Mouse (Mus musculus) CD4-positive, CD25-positive, alpha-beta regulatory T cell, adult 2 months (primary cell): ENCODE measurements around the gene Tmem110.

ENCODE experiments used
- DNase-seq: peaks from one replicate; pipeline ENCODE4 v3.0.0-alpha.2; 2012; ENCODE audit warnings: low read depth, low spot score

Gene Tmem110

DNA sequence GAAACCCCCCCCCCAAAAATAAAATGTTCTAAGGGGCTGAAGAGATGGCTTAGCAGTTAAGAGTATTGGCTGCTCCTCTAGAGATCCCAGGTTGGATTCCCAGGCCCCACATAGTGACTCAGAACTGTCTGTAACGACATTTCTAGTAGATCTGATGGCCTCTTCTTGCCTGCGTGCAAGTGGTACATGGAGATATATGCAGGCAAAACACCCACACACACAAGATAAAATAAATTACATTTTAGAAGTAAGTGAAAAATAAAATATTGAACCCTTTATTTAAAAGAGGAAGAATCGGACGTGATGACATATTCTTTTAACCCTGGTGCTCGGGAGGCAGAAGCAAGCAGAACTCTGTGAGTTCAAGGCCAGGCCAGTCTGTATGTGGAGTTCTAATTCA, 77.2 kb downstream of the Tmem110 start:
- no peak for DNase-seq

DNA sequence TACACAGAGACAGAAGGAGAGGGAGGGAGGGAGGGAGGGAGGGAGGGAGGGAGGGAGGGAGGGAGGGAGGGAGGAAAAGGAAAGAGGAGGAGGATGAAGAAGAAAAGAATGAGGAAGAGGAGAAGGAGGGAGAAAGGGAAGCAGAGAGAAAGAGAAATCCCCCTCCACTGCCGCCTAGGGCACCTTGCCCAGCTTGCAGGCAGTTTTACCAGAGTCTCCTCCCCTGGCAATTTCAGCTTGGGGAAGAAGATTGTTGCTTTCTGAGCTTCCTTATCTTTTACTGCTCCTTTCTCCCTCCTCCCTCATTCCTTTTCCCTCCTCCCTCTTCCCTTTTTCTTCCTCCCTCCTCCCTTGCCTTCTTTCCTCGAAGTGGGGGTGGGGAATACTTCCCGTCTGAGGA, 77.6 kb downstream of the Tmem110 start:
- no peak for DNase-seq

DNA sequence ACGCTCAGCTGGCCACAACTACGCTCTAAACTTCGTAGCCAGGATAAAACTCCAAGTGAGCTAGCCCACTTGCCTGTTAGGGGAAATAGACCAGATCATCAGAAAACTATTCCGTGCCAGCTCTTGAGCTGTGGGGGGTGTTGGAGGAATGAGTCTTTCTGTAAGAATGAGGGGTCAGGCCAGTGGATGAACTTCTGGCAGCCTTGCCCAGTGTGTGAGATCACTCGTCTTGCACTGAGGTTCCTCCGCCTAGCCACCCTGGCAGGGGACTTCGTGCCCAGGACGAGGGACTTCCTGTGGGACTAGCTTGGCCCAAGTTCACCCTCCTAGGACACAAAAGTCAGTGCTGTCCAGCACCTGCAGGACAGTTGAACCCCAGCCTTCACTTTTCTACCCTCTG, 78.9 kb downstream of the Tmem110 start:
- DNase-seq: no peak

DNA sequence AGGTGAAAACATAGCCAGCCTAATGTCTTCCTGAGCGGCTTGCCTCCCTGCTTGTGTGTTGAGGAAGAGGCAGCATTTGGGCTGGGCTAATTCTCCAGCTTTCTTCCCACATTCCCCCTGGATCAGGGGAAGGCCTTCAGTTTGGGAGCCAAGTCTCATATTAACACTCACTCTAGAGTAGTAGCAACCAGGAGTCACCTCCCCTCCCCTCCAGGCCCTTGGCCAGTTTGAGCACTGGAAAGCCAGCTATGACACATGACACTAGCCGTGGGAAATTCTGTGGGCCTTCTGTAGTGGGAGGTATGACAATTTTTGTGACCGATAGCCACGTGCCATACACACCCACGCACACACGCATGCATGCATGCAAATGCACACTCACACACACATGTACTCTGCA, 80.6 kb downstream of the Tmem110 start:
- DNase-seq: no peak

DNA sequence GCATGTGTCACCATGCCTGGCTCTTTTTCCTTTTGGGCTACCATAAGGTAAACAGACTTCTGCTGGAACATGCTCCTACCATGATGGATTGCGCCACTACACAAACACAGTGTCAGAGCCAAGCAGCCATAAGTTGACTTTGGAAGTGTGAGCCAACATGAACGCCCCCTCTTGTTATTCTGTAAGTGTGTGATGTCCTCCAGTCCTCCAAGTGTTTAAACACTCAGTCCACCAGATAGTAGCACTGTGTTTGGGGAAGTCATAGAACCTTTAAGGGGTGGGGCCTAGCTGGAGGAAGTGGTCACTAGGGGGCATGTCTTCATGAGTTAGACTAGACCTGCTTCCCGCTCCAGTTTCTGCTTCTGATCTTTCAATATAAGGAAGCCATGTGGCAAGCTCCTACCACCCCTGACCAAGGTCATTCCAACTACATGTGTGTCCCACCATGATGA, 82.5 kb downstream of the Tmem110 start:
- no peak for DNase-seq

DNA sequence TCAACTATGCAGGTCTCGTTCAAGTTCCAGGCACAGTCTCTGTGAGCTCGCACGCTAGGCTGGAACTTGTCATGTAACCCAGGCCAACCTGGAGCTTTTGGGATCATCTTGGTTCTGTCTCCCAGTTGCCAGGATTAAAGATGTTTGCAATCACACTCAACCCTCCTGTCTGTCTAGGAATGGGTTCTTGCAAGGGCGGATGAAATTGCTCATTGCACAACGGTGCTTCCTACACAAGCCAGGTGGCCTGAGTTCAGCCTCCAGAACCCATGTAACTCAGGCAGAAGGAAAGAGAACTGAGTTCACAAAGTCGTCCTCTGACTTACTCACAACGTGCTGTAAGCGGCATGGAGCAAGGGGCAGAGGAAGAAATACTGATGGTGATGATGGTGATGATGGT, 85.8 kb downstream of the Tmem110 start:
- no peak for DNase-seq

DNA sequence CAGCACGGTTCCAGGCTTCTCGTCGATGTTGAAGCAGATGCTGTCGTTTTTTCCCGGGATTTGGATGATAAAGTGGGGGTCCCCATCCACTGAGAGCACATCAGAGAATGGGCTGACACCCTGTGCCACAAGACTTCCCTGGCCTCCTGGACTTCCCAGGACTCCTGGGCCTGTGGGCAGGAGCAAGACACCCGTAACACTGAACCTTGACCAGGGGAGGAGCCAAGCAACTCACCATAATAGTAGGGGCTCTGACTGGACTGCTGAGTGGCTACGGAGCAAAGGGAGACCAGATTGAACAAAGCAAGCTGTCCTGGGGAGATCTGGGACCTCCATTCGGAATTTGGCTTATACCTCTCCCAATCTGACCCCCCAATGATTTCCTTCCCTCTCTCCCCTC, 87.3 kb downstream of the Tmem110 start:
- DNase-seq: no peak

DNA sequence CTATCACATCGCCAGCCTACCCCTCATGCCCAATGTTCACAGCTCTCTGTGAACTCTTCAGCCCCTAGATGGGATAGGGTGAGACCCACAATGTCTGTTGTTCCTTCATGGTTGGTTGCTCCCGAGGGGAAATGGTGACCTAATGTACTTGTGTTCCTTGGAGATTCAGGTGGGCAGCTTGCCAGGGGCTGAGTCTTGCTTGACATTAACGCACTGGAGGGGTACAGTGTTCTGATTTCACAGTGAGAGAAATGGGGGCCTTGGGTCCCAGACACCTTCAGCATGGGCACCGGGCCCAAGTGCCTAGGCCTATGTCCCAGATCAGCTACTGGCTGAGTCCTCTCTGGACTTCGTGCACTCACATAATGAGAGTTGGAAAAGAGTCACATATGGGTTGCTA, 88.0 kb downstream of the Tmem110 start:
- DNase-seq: no peak

DNA sequence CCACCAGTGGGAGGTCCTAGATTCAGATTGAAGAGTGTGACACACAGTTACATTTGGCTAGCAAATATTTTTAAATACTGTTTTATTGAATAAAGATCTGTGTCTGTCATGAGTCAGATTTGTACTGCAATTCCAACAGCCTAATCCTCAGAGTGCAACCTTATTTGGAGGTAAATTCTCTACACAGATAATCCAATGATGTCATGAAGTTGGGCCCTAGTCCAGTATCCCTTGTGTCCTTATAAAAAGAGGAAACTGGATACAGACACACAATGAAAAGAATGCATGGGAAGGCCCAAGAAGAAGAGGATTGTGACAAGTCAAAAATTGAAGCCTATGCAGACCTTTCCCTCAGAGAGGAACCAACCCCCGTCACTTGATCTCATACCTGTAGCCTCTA, 91.1 kb downstream of the Tmem110 start:
- DNase-seq: no peak

DNA sequence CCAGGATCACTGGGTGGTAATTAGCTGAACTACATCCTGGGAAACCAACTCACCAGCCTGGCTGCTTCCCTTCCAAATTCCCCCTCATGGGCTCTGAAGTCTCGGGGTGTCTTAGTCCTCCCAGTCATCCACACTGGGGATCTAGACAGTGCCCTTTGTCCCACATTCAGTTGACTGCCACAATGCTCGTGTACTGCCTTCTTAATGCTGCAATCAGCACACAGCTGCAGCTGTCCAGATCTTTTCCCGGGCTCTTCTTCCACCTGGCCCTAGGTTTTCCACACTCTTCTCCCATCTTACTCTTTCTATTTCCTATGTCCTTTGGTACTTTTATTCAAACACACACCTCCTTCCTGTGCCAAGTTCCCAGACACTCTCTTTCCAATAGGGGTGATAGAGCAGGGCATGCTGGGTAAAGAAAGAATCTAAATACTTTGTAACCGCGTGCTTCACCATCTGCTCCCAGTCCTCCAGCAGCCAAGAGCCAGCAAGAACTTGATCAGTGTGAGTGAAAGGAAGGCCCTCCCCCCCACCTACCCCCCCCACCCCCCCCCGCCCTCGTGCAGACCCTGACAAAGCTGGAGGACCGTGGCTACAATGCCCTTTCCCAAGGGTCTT, 96.8 kb downstream of the Tmem110 start:
- DNase-seq: no peak

DNA sequence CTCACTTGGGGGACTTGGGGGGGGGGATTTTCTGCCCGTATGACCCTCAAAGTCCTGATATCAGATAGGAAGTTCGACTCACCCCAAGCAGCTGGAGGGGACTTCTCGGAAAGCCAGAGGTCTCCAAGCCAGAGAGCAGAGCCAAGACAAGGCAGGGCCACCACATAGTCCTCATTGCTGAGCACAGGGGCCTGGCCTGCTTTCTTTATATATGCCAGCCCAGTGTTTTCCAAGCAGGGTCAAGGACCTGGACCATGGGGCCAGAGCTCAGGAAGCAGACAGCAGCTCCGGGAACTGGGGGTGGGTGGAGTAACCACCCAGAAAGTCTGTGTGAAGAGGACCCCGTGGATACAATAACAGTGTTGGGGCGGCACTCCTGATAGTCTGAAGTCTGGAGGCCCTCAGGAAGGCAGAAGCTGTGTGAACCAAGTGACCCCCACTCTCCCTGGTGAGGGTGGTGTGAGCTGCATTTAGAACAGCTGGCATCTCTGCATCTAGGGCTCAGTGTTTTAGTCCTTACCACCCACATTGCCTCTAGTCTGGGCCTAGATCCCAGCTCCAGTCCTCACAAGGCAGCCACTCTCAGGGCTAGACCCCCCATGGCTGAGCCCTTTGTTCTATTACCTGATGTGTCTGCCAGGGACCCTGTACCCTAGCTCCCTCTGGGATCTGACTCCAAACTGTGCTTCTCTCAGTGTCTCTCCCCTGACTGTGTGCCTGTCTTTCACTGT, 98.2 kb downstream of the Tmem110 start, which contains the start of gene Itih3:
Gene Itih3, minus strand, starts transcription at position 386 of the 731 bp plus-strand sequence.
- DNase-seq: no peak

DNA sequence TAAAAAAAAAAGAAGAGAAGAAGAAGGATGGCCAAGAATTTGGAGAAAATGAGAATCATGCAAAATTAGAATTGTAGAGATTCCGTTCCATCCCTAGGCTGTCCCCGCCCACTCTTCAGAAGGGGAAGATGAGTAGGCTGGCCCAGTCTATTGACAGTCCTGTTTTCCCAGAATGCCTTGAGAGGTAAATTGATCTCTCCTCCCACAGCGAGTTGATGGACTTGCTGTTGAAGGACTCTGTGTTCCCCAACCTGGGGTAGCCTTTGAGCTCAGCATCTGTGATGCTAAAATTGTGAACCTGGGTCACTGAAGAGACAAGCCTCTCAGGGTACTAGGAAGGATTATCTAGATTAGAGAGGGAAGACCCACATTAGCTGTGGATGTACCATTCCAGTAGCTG, 100.1 kb downstream of the Tmem110 start:
- no peak for DNase-seq
